8 mouse cellular contexts compared by ENCODE assay signal in the genomic region with DNA sequence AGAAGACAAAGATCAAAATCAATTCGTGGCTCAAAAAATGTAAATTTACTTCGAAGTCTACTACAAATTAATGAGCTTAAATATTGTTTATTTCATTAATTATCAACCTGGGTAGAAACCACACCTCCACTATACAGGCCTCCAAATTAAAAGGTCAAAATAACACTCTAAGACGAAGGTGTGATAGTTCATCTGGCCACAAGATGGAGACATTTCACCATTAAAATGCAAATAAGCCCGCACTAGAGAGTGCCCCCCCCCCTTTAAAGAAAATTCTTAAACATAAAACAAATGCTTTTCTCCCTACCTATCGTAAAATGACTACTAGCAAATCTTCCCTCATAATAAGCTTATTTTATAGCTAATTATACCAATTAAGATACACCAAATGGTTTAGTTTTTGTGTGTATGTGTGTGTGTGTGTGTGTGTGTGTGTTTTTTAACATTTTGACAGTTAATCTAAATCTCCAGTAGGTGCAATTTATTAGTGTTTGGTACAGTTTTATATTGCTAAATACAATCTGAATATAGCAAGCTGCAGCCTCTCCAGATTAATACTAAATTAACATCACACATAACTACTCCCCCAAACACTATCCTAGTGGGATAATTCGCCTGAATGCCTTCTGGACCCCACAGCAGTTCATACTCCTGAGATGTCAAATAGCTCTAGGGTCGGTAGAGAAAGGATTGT. TPM values are rescaled to one million over a fixed set of nuclear protein-coding genes. Genes with fewer than 3 reads are reported as not detected.
DNase-seq lines count a peak whose midpoint lies in the region; ATAC-seq and TF ChIP-seq lines count a peak whose summit lies in the region.
"Had no signal": no experiment of that assay in that cellular context is flagged by ENCODE, and none has a peak within 500 bp of the region (broad histone marks: within the 10 kb centered on the region; RNA-seq: fewer than 3 reads in every experiment).

No protein-coding gene starts in this region.

- no peak overlapping the region for H3K27ac ChIP-seq in limb, embryonic 13.5 days
- H3K27ac ChIP-seq in limb, embryonic 10.5 days = no peak overlapping the region
- H3K27ac ChIP-seq in forebrain, embryonic 15.5 days (replicated peaks) = no peak overlapping the region
- no peak overlapping the region for H3K27ac ChIP-seq in lung, embryonic 14.5 days (ENCODE audit: low read depth)
- no peak overlapping the region for H3K27ac ChIP-seq in stomach, embryonic 14.5 days (ENCODE audit: low read length)
- H3K27ac ChIP-seq: embryonic facial prominence, embryonic 15.5 days had no signal

- no peaks in the 10 kb centered on the region for H3K27me3 ChIP-seq in limb, embryonic 13.5 days
- no peaks in the 10 kb centered on the region for H3K27me3 ChIP-seq in limb, embryonic 10.5 days (ENCODE audit: low read depth, poor library complexity, severe bottlenecking)
- H3K27me3 ChIP-seq in forebrain, embryonic 15.5 days = no peaks in the 10 kb centered on the region
- no peaks in the 10 kb centered on the region for H3K27me3 ChIP-seq in lung, embryonic 14.5 days (ENCODE audit: insufficient read depth, low read length)
- H3K27me3 ChIP-seq in stomach, embryonic 14.5 days (ENCODE audit: control insufficient read depth, insufficient read depth, low read length) = no peaks in the 10 kb centered on the region
- H3K27me3 ChIP-seq: embryonic facial prominence, embryonic 15.5 days had no signal

- 21% methylated on average over 7 of the region's 7 CpGs for WGBS in limb, embryonic 13.5 days
- 27% methylated on average over 7 of the region's 7 CpGs for WGBS in limb, embryonic 10.5 days
- WGBS in forebrain, embryonic 15.5 days = 22% methylated on average over 7 of the region's 7 CpGs
- WGBS in lung, embryonic 14.5 days = 15% methylated on average over 7 of the region's 7 CpGs
- 17% methylated on average over 7 of the region's 7 CpGs for WGBS in stomach, embryonic 14.5 days

- H3K4me1 ChIP-seq in limb, embryonic 13.5 days = no peaks in the 10 kb centered on the region
- no peaks in the 10 kb centered on the region for H3K4me1 ChIP-seq in limb, embryonic 10.5 days
- no peaks in the 10 kb centered on the region for H3K4me1 ChIP-seq in forebrain, embryonic 15.5 days
- H3K4me1 ChIP-seq in lung, embryonic 14.5 days (ENCODE audit: insufficient read depth) = no peaks in the 10 kb centered on the region
- H3K4me1 ChIP-seq in stomach, embryonic 14.5 days (ENCODE audit: control insufficient read depth, insufficient read depth, low read length) = no peaks in the 10 kb centered on the region
- H3K4me1 ChIP-seq: embryonic facial prominence, embryonic 15.5 days had no signal

- peak; percentile 40; the same call in 1 of the 2 replicates for ATAC-seq in limb, embryonic 13.5 days (ENCODE audit: low FRiP score, low read depth)
- ATAC-seq in forebrain, embryonic 15.5 days (replicated peaks) = peak; percentile 77
- 0 out of 2 replicates have a peak, but pooled peaks have one; percentile 28 for ATAC-seq in lung, embryonic 14.5 days (ENCODE audit: insufficient read depth)
- ATAC-seq in stomach, embryonic 14.5 days (ENCODE audit: insufficient number of reproducible peaks, insufficient read depth, low FRiP score, low read depth) = peak; percentile 72; the same call in 1 of the 2 replicates

- H3K36me3 ChIP-seq in limb, embryonic 13.5 days = no peaks in the 10 kb centered on the region
- no peaks in the 10 kb centered on the region for H3K36me3 ChIP-seq in limb, embryonic 10.5 days
- H3K36me3 ChIP-seq in forebrain, embryonic 15.5 days = no peaks in the 10 kb centered on the region
- H3K36me3 ChIP-seq in lung, embryonic 14.5 days (ENCODE audit: insufficient read depth) = no peaks in the 10 kb centered on the region
- H3K36me3 ChIP-seq in stomach, embryonic 14.5 days (ENCODE audit: control insufficient read depth, insufficient read depth, low read length) = no peaks in the 10 kb centered on the region
- H3K36me3 ChIP-seq: embryonic facial prominence, embryonic 15.5 days had no signal

- DNase-seq in limb, embryonic 10.5 days (ENCODE audit: low spot score) = no peak
- peak; percentile 18 for DNase-seq in ZHBTc4 (ENCODE audit: low read depth, low spot score)
- DNase-seq in lung, embryonic 14.5 days = peak; percentile 77
- DNase-seq in adrenal gland, adult 2 months = no peak

- peak; percentile 66 for TF ChIP-seq CTCF in lung, embryonic 14.5 days (IDR thresholded peaks at IDR 0.05; ENCODE audit: low read depth)

- H3K4me3 ChIP-seq in limb, embryonic 13.5 days = no peak overlapping the region
- H3K4me3 ChIP-seq in limb, embryonic 10.5 days = no peak overlapping the region
- no peak overlapping the region for H3K4me3 ChIP-seq in forebrain, embryonic 15.5 days
- H3K4me3 ChIP-seq in lung, embryonic 14.5 days (ENCODE audit: low read depth, low read length) = no peak overlapping the region
- H3K4me3 ChIP-seq in stomach, embryonic 14.5 days (ENCODE audit: low read depth, low read length) = no peak overlapping the region
- H3K4me3 ChIP-seq: embryonic facial prominence, embryonic 15.5 days had no signal

- H3K9ac ChIP-seq in limb, embryonic 13.5 days = no peak overlapping the region
- H3K9ac ChIP-seq in forebrain, embryonic 15.5 days (replicated peaks) = no peak overlapping the region
- no peak overlapping the region for H3K9ac ChIP-seq in lung, embryonic 14.5 days
- no peak overlapping the region for H3K9ac ChIP-seq in stomach, embryonic 14.5 days (replicated peaks; ENCODE audit: low read depth, low read length)
- H3K9ac ChIP-seq: embryonic facial prominence, embryonic 15.5 days had no signal

- no peak overlapping the region for H3K4me2 ChIP-seq in limb, embryonic 13.5 days (replicated peaks)
- H3K4me2 ChIP-seq in forebrain, embryonic 15.5 days (replicated peaks) = no peak overlapping the region
- H3K4me2 ChIP-seq in lung, embryonic 14.5 days = no peak overlapping the region
- H3K4me2 ChIP-seq in stomach, embryonic 14.5 days (replicated peaks; ENCODE audit: low read depth, low read length) = no peak overlapping the region
- H3K4me2 ChIP-seq: embryonic facial prominence, embryonic 15.5 days had no signal

- no peaks in the 10 kb centered on the region for H3K9me3 ChIP-seq in limb, embryonic 13.5 days
- H3K9me3 ChIP-seq in limb, embryonic 10.5 days (replicated peaks) = no peaks in the 10 kb centered on the region
- no peaks in the 10 kb centered on the region for H3K9me3 ChIP-seq in forebrain, embryonic 15.5 days
- H3K9me3 ChIP-seq in lung, embryonic 14.5 days (ENCODE audit: low read depth, low read length) = no peaks in the 10 kb centered on the region
- H3K9me3 ChIP-seq in stomach, embryonic 14.5 days (ENCODE audit: control insufficient read depth, low read depth, low read length) = no peaks in the 10 kb centered on the region
- H3K9me3 ChIP-seq: embryonic facial prominence, embryonic 15.5 days had no signal

RNA-seq across cellular contexts. Expression of gene Plscr5, which starts 45.0 kb away (rescaled TPM):
- polyA plus RNA-seq in limb, embryonic 13.5 days (2015; fragmentation: Nextera tagmentation; extraction: Ambion mirVana) = 0.15 TPM in 1 of 2 replicates, not detected in the other
- not detected in 2 replicates for polyA plus RNA-seq in limb, embryonic 10.5 days (2016; fragmentation: Nextera tagmentation; extraction: Ambion mirVana)
- 0.24 and 0.26 TPM in 2 replicates for polyA plus RNA-seq in forebrain, embryonic 15.5 days (2015; fragmentation: Nextera tagmentation; extraction: Ambion mirVana)
- not detected in 2 replicates for polyA plus RNA-seq in lung, embryonic 14.5 days (2014; fragmentation: Nextera tagmentation; extraction: Ambion mirVana)
- polyA plus RNA-seq in stomach, embryonic 14.5 days (2014; fragmentation: Nextera tagmentation; extraction: Ambion mirVana) = 0.27 and 0.71 TPM in 2 replicates
- total RNA-seq in adrenal gland, adult 2 months (2021) = not detected
- polyA plus RNA-seq in adrenal gland, adult 2 months (2012; rRNA removed) = not detected in 2 replicates
- polyA plus RNA-seq: embryonic facial prominence, embryonic 15.5 days had no signal

Comparison
In these comparisons a context has a peak if more than half of its experiments do, and no peak if none do; other contexts are left out.
1. DNase-seq: peak in ZHBTc4 (single experiment) and lung, embryonic 14.5 days (single experiment); none in limb, embryonic 10.5 days (single experiment) and adrenal gland, adult 2 months (single experiment).
2. Peak in every context shown above with its lines, with median percentiles within 50 percentile points of each other: ATAC-seq.